Mouse (Mus musculus): ENCODE data around the gene Runx2. TPM values are rescaled to one million over a fixed set of nuclear protein-coding genes. Genes with fewer than 3 reads are reported as not detected.

Runx2 gene
- polyA plus RNA-seq, 1 experiment from 2014 or later = 1.4 TPM

- H3K27me3 ChIP-seq (ENCODE audit: control insufficient read depth, insufficient read depth, low read length) = no peaks in the 10 kb centered on the region
- 67% methylated on average over 11 of the region's 11 CpGs for WGBS
- H3K9me3 ChIP-seq (ENCODE audit: control insufficient read depth, low read length) = no peaks in the 10 kb centered on the region
- H3K9ac ChIP-seq (ENCODE audit: low read length) = no peak overlapping the region
- no peak overlapping the region for H3K4me2 ChIP-seq (ENCODE audit: low read depth)
- no peak for ATAC-seq (ENCODE audit: insufficient read depth, low FRiP score, low TSS enrichment)
- no peak overlapping the region for H3K4me3 ChIP-seq (ENCODE audit: low read depth, low read length)
- no peak overlapping the region for H3K27ac ChIP-seq (ENCODE audit: low read depth, low read length)
- no peaks in the 10 kb centered on the region for H3K36me3 ChIP-seq (ENCODE audit: control insufficient read depth, insufficient read depth, low read length)
- H3K4me1 ChIP-seq (ENCODE audit: control insufficient read depth, insufficient read depth, low read length) = no peaks in the 10 kb centered on the region
- DNase-seq (ENCODE audit: low spot score) = no peak
These were observed 144.6 kb downstream of the Runx2 start for GRCm38 (mm10) chr17:44669985-44670384.

DNA sequence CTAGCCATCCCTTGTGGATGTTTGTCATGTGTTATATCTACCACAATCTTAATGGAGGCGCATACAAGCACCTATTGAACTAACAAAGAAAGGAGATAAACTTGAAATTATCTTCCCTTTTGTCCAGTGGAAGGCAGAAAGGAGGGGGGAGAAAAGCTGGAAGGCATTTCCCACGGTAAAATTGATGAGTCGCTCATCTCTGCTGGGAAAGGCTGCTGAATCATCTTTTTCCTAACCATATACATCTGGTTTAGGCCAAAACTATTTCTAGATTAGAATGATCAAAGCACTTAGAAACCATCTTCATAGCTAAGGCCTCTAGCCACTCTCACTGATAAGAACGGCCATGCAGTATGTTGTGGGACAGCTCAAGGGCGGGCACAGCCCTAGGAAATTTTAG, 147.3 kb downstream of the Runx2 start:
- no peaks in the 10 kb centered on the region for H3K27me3 ChIP-seq (ENCODE audit: control insufficient read depth, insufficient read depth, low read length)
- no peak for ATAC-seq (ENCODE audit: insufficient read depth, low FRiP score, low TSS enrichment)
- 90% methylated on average over 5 of the region's 5 CpGs for WGBS

DNA sequence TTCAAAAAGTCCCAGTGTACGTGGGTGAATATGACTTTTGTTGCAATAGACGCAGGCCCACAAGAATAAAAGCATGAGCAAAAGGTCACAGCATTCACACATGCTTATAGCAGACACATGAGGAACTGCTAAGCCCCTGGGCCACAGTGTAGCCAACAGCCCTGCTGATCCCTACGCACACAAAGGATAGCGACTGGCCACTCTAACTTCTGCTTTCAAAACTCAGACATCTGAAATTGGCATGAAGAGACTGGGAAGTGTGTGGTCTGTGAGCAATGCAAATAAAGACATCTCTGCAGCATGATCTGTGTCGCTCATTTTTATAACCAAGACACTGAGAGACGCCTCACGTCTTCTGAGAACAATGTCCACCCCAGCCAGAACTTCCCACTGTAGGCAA, 150.7 kb downstream of the Runx2 start:
- WGBS = 87% methylated on average over 7 of the region's 7 CpGs
- Histone ChIP-seq H3K4me1 (ENCODE audit: control insufficient read depth, insufficient read depth, low read length) (no peaks in the 10 kb centered on the region), H3K9ac (ENCODE audit: low read length) (no peak overlapping the region), H3K4me2 (ENCODE audit: low read depth) (no peak overlapping the region), H3K4me3 (ENCODE audit: low read depth, low read length) (no peak overlapping the region), H3K27me3 (ENCODE audit: control insufficient read depth, insufficient read depth, low read length) (no peaks in the 10 kb centered on the region), H3K9me3 (ENCODE audit: control insufficient read depth, low read length) (no peaks in the 10 kb centered on the region), H3K36me3 (ENCODE audit: control insufficient read depth, insufficient read depth, low read length) (no peaks in the 10 kb centered on the region), H3K27ac (ENCODE audit: low read depth, low read length) (no peak overlapping the region)
- DNase-seq (ENCODE audit: low spot score) (no peak), ATAC-seq (ENCODE audit: insufficient read depth, low FRiP score, low TSS enrichment) (no peak)

More for the DNA sequence above, 147.3 kb downstream of the Runx2 start:
- no peak overlapping the region for H3K9ac ChIP-seq (ENCODE audit: low read length)
- H3K4me2 ChIP-seq (ENCODE audit: low read depth) = no peak overlapping the region
- H3K9me3 ChIP-seq (ENCODE audit: control insufficient read depth, low read length) = no peaks in the 10 kb centered on the region
- no peak overlapping the region for H3K27ac ChIP-seq (ENCODE audit: low read depth, low read length)
- H3K4me3 ChIP-seq (ENCODE audit: low read depth, low read length) = no peak overlapping the region
- no peaks in the 10 kb centered on the region for H3K36me3 ChIP-seq (ENCODE audit: control insufficient read depth, insufficient read depth, low read length)
- H3K4me1 ChIP-seq (ENCODE audit: control insufficient read depth, insufficient read depth, low read length) = no peaks in the 10 kb centered on the region
- no peak for DNase-seq (ENCODE audit: low spot score)

DNA sequence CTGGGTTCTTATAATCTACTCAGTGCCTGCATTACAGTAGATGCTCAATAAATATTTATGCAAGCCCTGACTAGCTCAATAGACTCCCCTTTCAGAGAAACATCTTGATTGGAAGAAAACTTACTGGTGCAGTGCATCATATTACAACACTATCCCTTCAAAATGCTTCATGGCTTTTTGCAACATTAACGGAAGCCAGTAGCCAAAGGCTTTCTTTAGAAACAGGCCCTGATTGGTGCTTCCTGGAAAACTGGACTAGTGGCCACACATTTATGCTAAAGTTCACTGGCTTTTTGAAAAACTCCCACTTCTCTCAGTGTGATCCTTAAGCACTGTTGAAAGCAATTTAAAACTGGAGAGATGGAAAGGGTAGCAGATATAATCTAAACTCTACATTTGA, 151.4 kb downstream of the Runx2 start:
- Histone ChIP-seq H3K9me3 (ENCODE audit: control insufficient read depth, low read length) (no peaks in the 10 kb centered on the region), H3K27ac (ENCODE audit: low read depth, low read length) (no peak overlapping the region), H3K4me3 (ENCODE audit: low read depth, low read length) (no peak overlapping the region), H3K9ac (ENCODE audit: low read length) (no peak overlapping the region), H3K4me2 (ENCODE audit: low read depth) (no peak overlapping the region), H3K4me1 (ENCODE audit: control insufficient read depth, insufficient read depth, low read length) (no peaks in the 10 kb centered on the region), H3K36me3 (ENCODE audit: control insufficient read depth, insufficient read depth, low read length) (no peaks in the 10 kb centered on the region), H3K27me3 (ENCODE audit: control insufficient read depth, insufficient read depth, low read length) (no peaks in the 10 kb centered on the region)
- WGBS = 91% methylated on average over 1 of the region's 1 CpGs
- no peak for DNase-seq (ENCODE audit: low spot score)
- no peak for ATAC-seq (ENCODE audit: insufficient read depth, low FRiP score, low TSS enrichment)

DNA sequence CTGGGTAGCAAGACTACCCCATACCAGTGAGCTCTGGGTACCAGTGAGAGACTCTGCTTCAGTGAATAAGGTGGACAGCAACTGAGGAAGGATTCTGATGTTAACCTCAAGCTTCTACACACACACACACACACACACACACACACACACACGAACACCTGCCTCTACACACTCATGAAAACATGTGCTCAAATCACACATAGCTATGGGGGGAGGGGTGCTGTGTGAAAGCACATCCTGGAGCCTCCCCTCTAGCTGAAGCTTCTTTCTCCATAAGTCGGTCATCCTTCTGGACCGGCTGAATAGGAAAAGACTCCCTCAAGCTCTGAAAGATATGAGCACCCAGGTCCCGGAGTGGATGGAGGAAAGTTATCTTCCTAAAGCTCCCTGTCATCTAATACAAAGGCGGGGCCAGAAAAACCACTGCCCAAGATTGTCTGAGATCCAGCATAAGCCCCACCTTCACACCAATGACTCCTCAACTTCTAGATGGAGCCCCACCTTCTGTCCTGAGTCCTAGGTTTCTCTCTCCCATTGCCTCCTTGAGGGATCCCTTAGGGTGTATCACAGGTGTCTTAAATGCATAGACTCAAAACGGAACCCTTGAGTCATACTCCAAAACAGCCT, 152.4 kb downstream of the Runx2 start:
- Histone ChIP-seq H3K27ac (ENCODE audit: low read depth, low read length) (no peak overlapping the region), H3K4me2 (ENCODE audit: low read depth) (no peak overlapping the region), H3K9me3 (ENCODE audit: control insufficient read depth, low read length) (no peaks in the 10 kb centered on the region), H3K36me3 (ENCODE audit: control insufficient read depth, insufficient read depth, low read length) (no peaks in the 10 kb centered on the region), H3K9ac (ENCODE audit: low read length) (no peak overlapping the region), H3K4me1 (ENCODE audit: control insufficient read depth, insufficient read depth, low read length) (no peaks in the 10 kb centered on the region), H3K27me3 (ENCODE audit: control insufficient read depth, insufficient read depth, low read length) (no peaks in the 10 kb centered on the region), H3K4me3 (ENCODE audit: low read depth, low read length) (no peak overlapping the region)
- 86% methylated on average over 6 of the region's 6 CpGs for WGBS
- DNase-seq (ENCODE audit: low spot score) = no peak
- ATAC-seq (ENCODE audit: insufficient read depth, low FRiP score, low TSS enrichment) = no peak

- Histone ChIP-seq H3K36me3 (ENCODE audit: control insufficient read depth, insufficient read depth, low read length) (no peaks in the 10 kb centered on the region), H3K4me3 (ENCODE audit: low read depth, low read length) (no peak overlapping the region), H3K27ac (ENCODE audit: low read depth, low read length) (no peak overlapping the region), H3K4me1 (ENCODE audit: control insufficient read depth, insufficient read depth, low read length) (no peaks in the 10 kb centered on the region), H3K9me3 (ENCODE audit: control insufficient read depth, low read length) (no peaks in the 10 kb centered on the region), H3K4me2 (ENCODE audit: low read depth) (no peak overlapping the region), H3K27me3 (ENCODE audit: control insufficient read depth, insufficient read depth, low read length) (no peaks in the 10 kb centered on the region), H3K9ac (ENCODE audit: low read length) (no peak overlapping the region)
- DNase-seq (ENCODE audit: low spot score) = no peak
- ATAC-seq (ENCODE audit: insufficient read depth, low FRiP score, low TSS enrichment) = no peak
- 82% methylated on average over 7 of the region's 7 CpGs for WGBS
These were observed 154.3 kb downstream of the Runx2 start for GRCm38 (mm10) chr17:44660121-44660806.

- Histone ChIP-seq H3K27me3 (ENCODE audit: control insufficient read depth, insufficient read depth, low read length) (no peaks in the 10 kb centered on the region), H3K4me2 (ENCODE audit: low read depth) (no peak overlapping the region), H3K4me1 (ENCODE audit: control insufficient read depth, insufficient read depth, low read length) (no peaks in the 10 kb centered on the region), H3K4me3 (ENCODE audit: low read depth, low read length) (no peak overlapping the region), H3K27ac (ENCODE audit: low read depth, low read length) (no peak overlapping the region), H3K9ac (ENCODE audit: low read length) (no peak overlapping the region), H3K9me3 (ENCODE audit: control insufficient read depth, low read length) (no peaks in the 10 kb centered on the region), H3K36me3 (ENCODE audit: control insufficient read depth, insufficient read depth, low read length) (no peaks in the 10 kb centered on the region)
- ATAC-seq (ENCODE audit: insufficient read depth, low FRiP score, low TSS enrichment) (no peak), DNase-seq (ENCODE audit: low spot score) (no peak)
- WGBS = 87% methylated on average over 4 of the region's 4 CpGs
These were observed 160.1 kb downstream of the Runx2 start for GRCm38 (mm10) chr17:44654503-44654902.

GRCm38 (mm10) chr17:44653081-44653480, 161.5 kb downstream of the Runx2 start:
- peaks cover 2% of the 10 kb centered on the region; the same call in 1 of the 2 replicates for H3K4me1 ChIP-seq (ENCODE audit: control insufficient read depth, insufficient read depth, low read length)

GRCm38 (mm10) chr17:44652054-44652453, 162.5 kb downstream of the Runx2 start:
- ATAC-seq (ENCODE audit: insufficient read depth, low FRiP score, low TSS enrichment) (no peak), DNase-seq (ENCODE audit: low spot score) (no peak)
- Histone ChIP-seq H3K9ac (ENCODE audit: low read length) (no peak overlapping the region), H3K4me2 (ENCODE audit: low read depth) (no peak overlapping the region), H3K36me3 (ENCODE audit: control insufficient read depth, insufficient read depth, low read length) (no peaks in the 10 kb centered on the region), H3K4me3 (ENCODE audit: low read depth, low read length) (no peak overlapping the region), H3K4me1 (ENCODE audit: control insufficient read depth, insufficient read depth, low read length) (peaks cover 2% of the 10 kb centered on the region; the same call in 1 of the 2 replicates), H3K27me3 (ENCODE audit: control insufficient read depth, insufficient read depth, low read length) (no peaks in the 10 kb centered on the region), H3K27ac (ENCODE audit: low read depth, low read length) (no peak overlapping the region), H3K9me3 (ENCODE audit: control insufficient read depth, low read length) (no peaks in the 10 kb centered on the region)
- WGBS = 88% methylated on average over 7 of the region's 7 CpGs

More at GRCm38 (mm10) chr17:44653081-44653480, 161.5 kb downstream of the Runx2 start:
- DNase-seq (ENCODE audit: low spot score) (no peak), ATAC-seq (ENCODE audit: insufficient read depth, low FRiP score, low TSS enrichment) (no peak)
- H3K27ac ChIP-seq (ENCODE audit: low read depth, low read length) = no peak overlapping the region
- H3K4me2 ChIP-seq (ENCODE audit: low read depth) = no peak overlapping the region
- no peaks in the 10 kb centered on the region for H3K36me3 ChIP-seq (ENCODE audit: control insufficient read depth, insufficient read depth, low read length)
- H3K27me3 ChIP-seq (ENCODE audit: control insufficient read depth, insufficient read depth, low read length) = no peaks in the 10 kb centered on the region
- H3K4me3 ChIP-seq (ENCODE audit: low read depth, low read length) = no peak overlapping the region
- WGBS = 93% methylated on average over 3 of the region's 3 CpGs
- H3K9ac ChIP-seq (ENCODE audit: low read length) = no peak overlapping the region
- H3K9me3 ChIP-seq (ENCODE audit: control insufficient read depth, low read length) = no peaks in the 10 kb centered on the region

Data from neural tube, embryonic 11.5 days (tissue).